Mouse (Mus musculus) limb, embryonic 15.5 days (tissue): ENCODE measurements at regions not wholly inside any gene's neighbourhood (a gene's known extent, or its start where the extent isn't known, plus 50 kb on each side); places are given as distances from the start of the nearest gene placed in this dataset.
"Not testable (repeated sequence)": the region's sequence is repeated elsewhere in the genome, so short reads cannot be mapped to it uniquely, and the experiment has no call there.

ENCODE experiments used
- ATAC-seq: fragments of 200-750 bp; cut with Nextera tagmentation; 2 replicates; pipeline ENCODE4 v1.8.0; 2017; ENCODE audit warnings: low read depth, moderate TSS enrichment; ENCODE audit not compliant: insufficient number of reproducible peaks, low FRiP score, low TSS enrichment
- H3K27ac ChIP-seq: fragments of 300-500 bp; sonication (generic); 2 replicates; pipeline ENCODE4 v1.5.1; 2015; ENCODE audit warnings: moderate library complexity, mild to moderate bottlenecking, inconsistent platforms
- H3K27me3 ChIP-seq: fragments of 300-500 bp; sonication (generic); 2 replicates; pipeline ENCODE4 v1.6.1; 2015; ENCODE audit warnings: inconsistent platforms
- H3K36me3 ChIP-seq: fragments of 300-500 bp; sonication (generic); 2 replicates; pipeline ENCODE4 v1.6.1; 2015; ENCODE audit warnings: inconsistent platforms
- H3K4me1 ChIP-seq: fragments of 300-500 bp; sonication (generic); 2 replicates; pipeline ENCODE4 v1.6.1; 2015; ENCODE audit warnings: inconsistent platforms
- H3K4me2 ChIP-seq: fragments of 300-500 bp; sonication (generic); 2 replicates; pipeline ENCODE4 v1.6.1; 2015; ENCODE audit warnings: mild to moderate bottlenecking, inconsistent platforms
- H3K4me3 ChIP-seq: fragments of 300-500 bp; sonication (generic); 2 replicates; pipeline ENCODE4 v1.5.1; 2015; ENCODE audit warnings: mild to moderate bottlenecking, inconsistent platforms
- H3K9ac ChIP-seq: fragments of 300-500 bp; sonication (generic); 2 replicates; pipeline ENCODE4 v1.6.1; 2015; ENCODE audit warnings: inconsistent platforms
- H3K9me3 ChIP-seq: fragments of 300-500 bp; sonication (generic); 2 replicates; pipeline ENCODE4 v1.6.1; 2016; ENCODE audit warnings: inconsistent platforms
- WGBS: fragments of 180-500 bp; shearing (Covaris S2); methylation state at CpG from one replicate; pipeline ENCODE4 v1.1.7; 2015; 5-methylcytosine and 5-hydroxymethylcytosine counted together

GRCm38 (mm10) chr1:185964426-185964825, 152.7 kb downstream of the Lyplal1 start:
- Histone ChIP-seq H3K27ac (no peak overlapping the region), H3K36me3 (no peaks in the 10 kb centered on the region), H3K4me3 (no peak overlapping the region), H3K9me3 (no peaks in the 10 kb centered on the region), H3K27me3 (no peaks in the 10 kb centered on the region), H3K9ac (no peak overlapping the region), H3K4me1 (peaks cover 22% of the 10 kb centered on the region), H3K4me2 (no peak overlapping the region)
- ATAC-seq, result no peak
- 45% methylated on average over 6 of the region's 6 CpGs for WGBS

DNA sequence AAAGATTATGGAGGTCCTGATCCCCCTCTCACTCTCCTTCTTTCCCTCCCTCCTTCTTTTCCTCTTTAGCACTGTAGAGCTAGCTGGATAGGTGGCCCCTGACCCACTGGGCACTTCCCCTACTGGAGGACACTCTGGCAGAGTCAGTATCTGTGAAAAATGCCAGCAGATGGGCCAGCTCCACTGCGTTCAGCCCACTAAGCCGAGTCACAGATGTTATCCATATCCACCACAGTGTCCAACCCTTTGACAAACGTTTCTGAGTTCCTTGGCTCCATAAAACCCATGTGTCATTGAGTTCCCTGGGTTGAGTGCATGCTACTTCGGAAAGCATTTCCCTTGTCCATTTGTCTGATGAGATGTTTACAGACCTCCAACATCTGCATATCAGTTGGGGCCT, 149.9 kb downstream of the Lyplal1 start:
- no peak overlapping the region for H3K4me2 ChIP-seq
- ATAC-seq, result no peak
- H3K4me1 ChIP-seq, result peaks cover 23% of the 10 kb centered on the region
- 58% methylated on average over 4 of the region's 4 CpGs for WGBS
- no peaks in the 10 kb centered on the region for H3K9me3 ChIP-seq
- no peak overlapping the region for H3K4me3 ChIP-seq
- no peaks in the 10 kb centered on the region for H3K27me3 ChIP-seq
- no peak overlapping the region for H3K27ac ChIP-seq
- no peak overlapping the region for H3K9ac ChIP-seq
- no peaks in the 10 kb centered on the region for H3K36me3 ChIP-seq

- Histone ChIP-seq H3K9me3 (no peaks in the 10 kb centered on the region), H3K27ac (no peak overlapping the region), H3K4me2 (no peak overlapping the region), H3K4me3 (no peak overlapping the region), H3K4me1 (peaks cover 23% of the 10 kb centered on the region), H3K36me3 (no peaks in the 10 kb centered on the region), H3K27me3 (no peaks in the 10 kb centered on the region), H3K9ac (no peak overlapping the region)
- 34% methylated on average over 6 of the region's 6 CpGs for WGBS
- ATAC-seq, result no peak
These were observed 149.3 kb downstream of the Lyplal1 start for GRCm38 (mm10) chr1:185967816-185968215.

- no peaks in the 10 kb centered on the region for H3K36me3 ChIP-seq
- no peaks in the 10 kb centered on the region for H3K27me3 ChIP-seq
- no peak overlapping the region for H3K9ac ChIP-seq
- H3K9me3 ChIP-seq, result no peaks in the 10 kb centered on the region
- no peak overlapping the region for H3K4me2 ChIP-seq
- ATAC-seq, result no peak
- 79% methylated on average over 3 of the region's 3 CpGs for WGBS
- H3K4me3 ChIP-seq, result no peak overlapping the region
- H3K27ac ChIP-seq, result no peak overlapping the region
- H3K4me1 ChIP-seq, result peaks cover 18% of the 10 kb centered on the region
These were observed 148.5 kb downstream of the Lyplal1 start for GRCm38 (mm10) chr1:185968642-185969041.

- Histone ChIP-seq H3K9ac (no peak overlapping the region), H3K4me2 (no peak overlapping the region), H3K4me3 (no peak overlapping the region), H3K36me3 (no peaks in the 10 kb centered on the region), H3K27ac (0 out of 2 replicates have a peak overlapping the region, but pooled peaks have one; percentile 22), H3K27me3 (no peaks in the 10 kb centered on the region), H3K4me1 (peaks cover 18% of the 10 kb centered on the region), H3K9me3 (no peaks in the 10 kb centered on the region)
- ATAC-seq, result no peak
- WGBS, result 23% methylated on average over 2 of the region's 2 CpGs
These were observed 147.9 kb downstream of the Lyplal1 start for GRCm38 (mm10) chr1:185969231-185969630.

GRCm38 (mm10) chr1:185977075-185977474, 140.0 kb downstream of the Lyplal1 start:
- Histone ChIP-seq H3K9me3 (no peaks in the 10 kb centered on the region), H3K4me2 (no peak overlapping the region), H3K9ac (no peak overlapping the region), H3K4me3 (no peak overlapping the region), H3K4me1 (no peaks in the 10 kb centered on the region), H3K27ac (no peak overlapping the region), H3K27me3 (no peaks in the 10 kb centered on the region), H3K36me3 (no peaks in the 10 kb centered on the region)
- WGBS, result 84% methylated on average over 2 of the region's 2 CpGs
- ATAC-seq, result no peak

DNA sequence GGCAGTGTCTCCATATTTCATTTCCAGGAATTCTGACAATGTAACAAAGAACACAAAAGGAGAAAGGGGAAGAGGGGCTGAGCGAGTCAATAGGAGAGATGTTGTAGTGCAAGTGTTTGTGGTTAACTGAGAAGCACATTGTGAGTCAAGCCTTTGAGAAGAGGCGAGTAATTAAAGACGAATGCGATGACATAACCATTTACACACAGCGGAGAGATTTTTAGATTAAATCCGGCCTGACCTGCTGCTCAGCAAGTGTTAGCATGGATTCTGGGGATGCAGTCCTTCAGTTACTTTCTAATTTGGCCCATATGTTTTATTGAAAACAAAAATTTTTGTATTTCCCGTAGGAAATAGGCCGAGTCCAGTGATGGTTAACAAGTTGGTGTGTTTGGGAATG, 127.7 kb downstream of the Lyplal1 start:
- ATAC-seq, result no peak
- Histone ChIP-seq H3K27ac (no peak overlapping the region), H3K27me3 (no peaks in the 10 kb centered on the region), H3K4me1 (no peaks in the 10 kb centered on the region; the same call in 1 of the 2 replicates), H3K9me3 (no peaks in the 10 kb centered on the region), H3K36me3 (no peaks in the 10 kb centered on the region), H3K4me3 (no peak overlapping the region), H3K9ac (no peak overlapping the region), H3K4me2 (no peak overlapping the region)
- WGBS, result 48% methylated on average over 8 of the region's 8 CpGs

GRCm38 (mm10) chr1:186000066-186000465, 117.0 kb downstream of the Lyplal1 start:
- not testable (repeated sequence) for H3K4me1 ChIP-seq, H3K9me3 ChIP-seq, H3K27me3 ChIP-seq, H3K4me2 ChIP-seq, H3K4me3 ChIP-seq, H3K36me3 ChIP-seq, ATAC-seq, H3K9ac ChIP-seq, H3K27ac ChIP-seq
- 97% methylated on average over 1 of the region's 1 CpGs for WGBS

DNA sequence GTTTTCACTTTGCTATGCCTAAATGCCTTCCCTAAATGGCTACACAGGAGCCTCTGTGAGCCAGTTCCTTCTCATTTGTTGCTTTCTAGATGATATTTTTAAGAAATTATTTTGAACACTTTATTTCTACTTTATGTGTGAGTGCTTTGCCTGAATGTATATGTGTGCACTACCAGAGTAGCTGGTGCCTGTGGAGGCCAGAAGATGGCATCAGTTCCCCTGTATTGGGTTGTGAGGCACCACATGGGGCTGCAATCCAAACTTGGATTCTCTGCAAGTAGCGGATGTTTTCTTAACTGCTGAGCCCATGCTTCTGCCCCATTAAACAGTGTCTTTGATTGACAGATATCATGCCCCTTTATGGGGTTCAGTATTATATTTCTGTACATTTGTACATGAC, 103.7 kb downstream of the Lyplal1 start:
- Histone ChIP-seq H3K4me1 (0 out of 2 replicates have a peak, but pooled peaks cover 2% of the 10 kb centered on the region), H3K4me3 (no peak overlapping the region), H3K27ac (peak overlapping the region; percentile 33; the same call in 1 of the 2 replicates), H3K9me3 (no peaks in the 10 kb centered on the region), H3K4me2 (no peak overlapping the region), H3K27me3 (no peaks in the 10 kb centered on the region), H3K36me3 (no peaks in the 10 kb centered on the region), H3K9ac (no peak overlapping the region)
- ATAC-seq, result no peak
- WGBS, result 77% methylated on average over 1 of the region's 1 CpGs

GRCm38 (mm10) chr1:186014166-186014565, 102.9 kb downstream of the Lyplal1 start:
- 39% methylated on average over 1 of the region's 1 CpGs for WGBS
- peak overlapping the region; percentile 33; the same call in 1 of the 2 replicates for H3K27ac ChIP-seq
- no peak for ATAC-seq

GRCm38 (mm10) chr1:186015831-186016561, 101.1 kb downstream of the Lyplal1 start:
- Histone ChIP-seq H3K27ac (peak overlapping the region; percentile 1; the same call in 1 of the 2 replicates), H3K27me3 (no peaks in the 10 kb centered on the region), H3K9ac (no peak overlapping the region), H3K4me2 (no peak overlapping the region), H3K9me3 (no peaks in the 10 kb centered on the region), H3K4me3 (no peak overlapping the region), H3K36me3 (no peaks in the 10 kb centered on the region), H3K4me1 (0 out of 2 replicates have a peak, but pooled peaks cover 2% of the 10 kb centered on the region)
- ATAC-seq, result no peak
- 60% methylated on average over 8 of the region's 8 CpGs for WGBS

More at GRCm38 (mm10) chr1:186014166-186014565, 102.9 kb downstream of the Lyplal1 start:
- Histone ChIP-seq H3K9ac (no peak overlapping the region), H3K4me2 (no peak overlapping the region), H3K27me3 (no peaks in the 10 kb centered on the region), H3K4me1 (0 out of 2 replicates have a peak, but pooled peaks cover 2% of the 10 kb centered on the region), H3K9me3 (no peaks in the 10 kb centered on the region), H3K4me3 (no peak overlapping the region), H3K36me3 (no peaks in the 10 kb centered on the region)

DNA sequence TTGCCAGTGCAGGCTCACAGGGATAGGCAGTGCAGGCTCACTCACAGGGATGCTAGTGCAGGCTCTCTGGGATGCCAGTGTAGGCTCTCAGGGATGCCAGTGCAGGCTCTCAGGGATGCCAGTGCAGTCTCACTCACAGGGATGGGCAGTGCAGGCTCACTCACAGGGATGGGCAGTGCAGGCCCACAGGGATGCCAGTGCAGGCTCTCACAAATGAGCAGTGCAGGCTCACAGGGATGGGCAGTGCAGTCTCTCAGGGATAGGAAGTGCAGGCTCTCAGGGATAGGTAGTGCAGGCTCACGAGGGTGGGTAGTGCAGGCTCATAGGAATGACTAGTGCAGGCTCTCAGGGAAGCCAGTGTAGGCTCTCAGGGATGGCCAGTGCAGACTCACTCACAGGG, 99.6 kb downstream of the Lyplal1 start:
- Histone ChIP-seq H3K4me2 (no peak overlapping the region), H3K9me3 (no peaks in the 10 kb centered on the region), H3K4me1 (0 out of 2 replicates have a peak, but pooled peaks cover 2% of the 10 kb centered on the region), H3K27me3 (no peaks in the 10 kb centered on the region), H3K4me3 (no peak overlapping the region), H3K9ac (no peak overlapping the region), H3K36me3 (no peaks in the 10 kb centered on the region), H3K27ac (no peak overlapping the region)
- no peak for ATAC-seq
- WGBS, result 60% methylated on average over 1 of the region's 1 CpGs
